15 mouse cellular contexts compared by ENCODE assay signal in genomic region chr2:164206011-164206410, GRCm38 (mm10). TPM values are rescaled to one million over a fixed set of nuclear protein-coding genes. Genes with fewer than 3 reads are reported as not detected.
"Had no signal": no experiment of that assay in that cellular context is flagged by ENCODE, and none has a peak within 500 bp of the region (broad histone marks: within the 10 kb centered on the region; RNA-seq: fewer than 3 reads in every experiment).

No protein-coding gene starts in this region.

RNA-seq across cellular contexts. Expression of gene Wfdc15a, which starts 6.1 kb away (rescaled TPM):
- polyA plus RNA-seq: lung, adult 2 months; lung, embryonic 15.5 days; lung, postnatal 0 days; macrophage; midbrain, embryonic 12.5 days; midbrain, embryonic 14.5 days; midbrain, embryonic 16.5 days; myocyte; neural tube, embryonic 11.5 days; neural tube, embryonic 13.5 days; neural tube, embryonic 15.5 days; small intestine, adult 2 months; stomach, embryonic 14.5 days; stomach, embryonic 16.5 days; thymus, postnatal 0 days had no signal

RNA-seq across cellular contexts. Expression of gene Wfdc15b, which starts 15.4 kb away (rescaled TPM):
- polyA plus RNA-seq: lung, postnatal 0 days; macrophage; midbrain, embryonic 12.5 days; midbrain, embryonic 14.5 days; midbrain, embryonic 16.5 days; myocyte; neural tube, embryonic 11.5 days; neural tube, embryonic 13.5 days; neural tube, embryonic 15.5 days; small intestine, adult 2 months had no signal

RNA-seq across cellular contexts. Expression of gene Wfdc12, which starts 15.6 kb away (rescaled TPM):
- polyA plus RNA-seq: lung, embryonic 15.5 days; macrophage; midbrain, embryonic 12.5 days; midbrain, embryonic 14.5 days; midbrain, embryonic 16.5 days; myocyte; neural tube, embryonic 11.5 days; neural tube, embryonic 13.5 days; neural tube, embryonic 15.5 days; small intestine, adult 2 months; stomach, embryonic 14.5 days; stomach, embryonic 16.5 days had no signal

RNA-seq across cellular contexts. Expression of gene Wfdc5, which starts 23.5 kb away (rescaled TPM):
- polyA plus RNA-seq: lung, embryonic 15.5 days; macrophage; midbrain, embryonic 12.5 days; midbrain, embryonic 14.5 days; midbrain, embryonic 16.5 days; myocyte; neural tube, embryonic 11.5 days; neural tube, embryonic 13.5 days; neural tube, embryonic 15.5 days; stomach, embryonic 14.5 days; thymus, postnatal 0 days had no signal

RNA-seq across cellular contexts. Expression of gene Svs2, which starts 32.3 kb away (rescaled TPM):
- polyA plus RNA-seq: lung, adult 2 months; lung, embryonic 15.5 days; lung, postnatal 0 days; macrophage; midbrain, embryonic 12.5 days; midbrain, embryonic 14.5 days; midbrain, embryonic 16.5 days; myocyte; neural tube, embryonic 11.5 days; neural tube, embryonic 13.5 days; neural tube, embryonic 15.5 days; small intestine, adult 2 months; stomach, embryonic 14.5 days; stomach, embryonic 16.5 days had no signal
